Comparison of ENCODE assay signal across 34 mouse cellular contexts in genomic region chr5:33841331-33841730, GRCm38 (mm10).
"Had no signal": no experiment of that assay in that cellular context is flagged by ENCODE, and none has a peak within 500 bp of the region (broad histone marks: within the 10 kb centered on the region; RNA-seq: fewer than 3 reads in every experiment).

No protein-coding gene starts in this region.

- ATAC-seq: hindbrain, embryonic 16.5 days; hindbrain, postnatal 0 days; inflammation-experienced regulatory T-cells, adult 6 months; intestine, embryonic 15.5 days; intestine, embryonic 16.5 days; intestine, postnatal 0 days had no signal

- H3K9ac ChIP-seq: heart, embryonic 12.5 days; heart, embryonic 13.5 days; heart, embryonic 15.5 days; hindbrain, embryonic 12.5 days; hindbrain, embryonic 13.5 days; hindbrain, embryonic 14.5 days; hindbrain, embryonic 15.5 days; intestine, embryonic 15.5 days; kidney, embryonic 15.5 days had no signal

- DNase-seq: heart, postnatal 10 days; heart, postnatal 14 days; heart, postnatal 36 days; heart, postnatal 4 days; kidney, adult 11 months; kidney, adult 18-20 months; kidney, adult 2 months; kidney, adult 8-10 months; kidney, adult 9 months; kidney, postnatal 10 days; kidney, postnatal 14 days; kidney, postnatal 25 days; kidney, postnatal 36 days; kidney, postnatal 4 days; layer of hippocampus, adult 9-11 months had no signal

- H3K4me2 ChIP-seq: heart, embryonic 11.5 days; heart, embryonic 12.5 days; heart, embryonic 13.5 days; heart, embryonic 15.5 days; hindbrain, embryonic 12.5 days; hindbrain, embryonic 13.5 days; hindbrain, embryonic 14.5 days; hindbrain, embryonic 15.5 days; intestine, embryonic 15.5 days; kidney, embryonic 15.5 days had no signal

- H3K9me3 ChIP-seq: heart, embryonic 10.5 days; heart, embryonic 12.5 days; heart, embryonic 13.5 days; heart, embryonic 15.5 days; hindbrain, embryonic 10.5 days; hindbrain, embryonic 12.5 days; hindbrain, embryonic 13.5 days; hindbrain, embryonic 15.5 days; intestine, embryonic 15.5 days; kidney, embryonic 15.5 days had no signal

- H3K4me1 ChIP-seq: heart, embryonic 10.5 days; hindbrain, embryonic 10.5 days; hindbrain, embryonic 12.5 days; hindbrain, embryonic 13.5 days; hindbrain, embryonic 15.5 days; intestine, embryonic 15.5 days; kidney, embryonic 15.5 days had no signal

- H3K27ac ChIP-seq: heart, embryonic 10.5 days; heart, embryonic 13.5 days; heart, embryonic 15.5 days; hindbrain, embryonic 10.5 days; hindbrain, embryonic 12.5 days; hindbrain, embryonic 13.5 days; hindbrain, embryonic 14.5 days; hindbrain, embryonic 15.5 days; hindbrain, postnatal 0 days; intestine, embryonic 15.5 days; kidney, embryonic 15.5 days; kidney, postnatal 0 days; layer of hippocampus, adult 2 months had no signal

- H3K4me3 ChIP-seq: heart, embryonic 10.5 days; heart, embryonic 12.5 days; heart, embryonic 13.5 days; heart, embryonic 15.5 days; hindbrain, embryonic 10.5 days; hindbrain, embryonic 12.5 days; hindbrain, embryonic 13.5 days; hindbrain, embryonic 15.5 days; intestine, embryonic 15.5 days; kidney, embryonic 15.5 days; layer of hippocampus, adult 2 months had no signal

- H3K27me3 ChIP-seq: heart, embryonic 12.5 days; heart, embryonic 13.5 days; heart, embryonic 15.5 days; hindbrain, embryonic 12.5 days; hindbrain, embryonic 13.5 days; hindbrain, embryonic 15.5 days; intestine, embryonic 15.5 days; kidney, embryonic 15.5 days had no signal
